Mouse (Mus musculus) left cerebral cortex, postnatal 25 days (tissue): ENCODE measurements around the gene Tex12. TPM values are rescaled to one million over a fixed set of nuclear protein-coding genes. Genes with fewer than 3 reads are reported as not detected.

Source experiments
- DNase-seq, 2 experiments: peaks; one replicate each; pipeline ENCODE4 v3.0.0; 2022; ENCODE audit warnings: low spot score in 2 of 2, mixed read lengths in 1 of 2
- intact Hi-C: fragments of 180-260 bp; cut with DNase I; formaldehyde crosslinking; loops from one replicate; pipeline ENCODE4 v1.15.1; 2025
- total RNA-seq, 2 experiments: library from RNA; stranded (reverse); gene quantifications; 2 replicates each; pipeline ENCODE4 v1.2.3; 2021

Gene Tex12
- total RNA-seq, result not detected

DNA sequence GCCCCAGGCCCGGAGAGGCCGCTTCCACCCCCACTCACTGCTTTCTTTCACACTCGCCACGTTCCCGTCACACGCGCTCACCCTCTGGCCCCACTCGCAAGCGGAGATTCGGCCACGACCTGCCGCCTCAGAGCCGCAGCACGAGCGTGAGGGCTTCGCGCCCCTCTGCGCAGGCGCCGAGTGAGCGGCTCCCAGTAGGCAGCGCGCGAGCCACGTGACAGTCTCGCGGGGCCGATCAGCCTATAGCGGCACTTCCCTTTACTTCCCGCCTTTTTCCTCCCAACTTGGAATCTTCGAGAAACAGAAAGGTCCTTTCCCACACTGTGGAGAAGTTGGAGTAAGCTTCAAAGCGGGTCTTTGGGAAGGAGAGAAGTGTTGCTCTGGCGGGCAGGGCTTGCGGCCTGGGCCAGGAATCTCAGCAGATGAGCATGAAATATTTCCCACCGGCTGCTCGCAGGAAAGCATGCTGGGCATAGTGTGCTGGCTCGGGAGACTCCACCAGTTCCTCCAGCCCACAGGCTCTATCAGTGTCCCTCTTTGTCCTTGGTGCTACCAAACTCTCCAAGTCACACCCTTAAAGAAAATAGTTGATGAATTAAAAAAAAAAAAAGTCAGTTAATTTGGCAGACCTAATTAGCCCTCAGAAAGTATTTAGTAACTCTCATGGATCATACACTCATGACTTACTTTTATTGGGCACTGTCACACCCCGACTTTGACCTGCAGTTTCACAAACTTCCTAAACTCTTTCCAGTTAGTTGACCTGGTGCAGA is at the start of gene Tex12:
Gene Tex12, minus strand, starts transcription at position 181 of the 773 bp plus-strand sequence.
- no peak for DNase-seq
- intact Hi-C loops, result no loop called here

DNA sequence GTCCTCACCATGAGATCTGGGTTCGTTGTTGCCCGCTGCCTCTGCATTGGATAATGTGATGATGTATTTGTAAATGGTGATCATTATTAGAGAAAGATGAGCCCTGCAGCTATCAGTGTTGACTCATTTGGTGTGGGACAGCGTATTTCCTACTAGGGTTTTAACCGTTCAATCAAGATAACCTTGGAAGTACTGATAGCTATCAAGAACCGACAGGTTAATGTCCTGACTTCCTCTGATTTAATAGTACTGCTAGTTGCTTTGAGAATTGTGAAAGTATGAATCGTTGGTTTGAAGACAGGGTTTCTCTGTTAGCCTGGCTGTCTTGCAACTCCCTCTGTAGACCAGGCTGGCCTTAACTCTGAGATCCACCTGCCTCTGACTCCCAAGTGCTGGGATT is 43.2 kb upstream of the Tex12 start:
- intact Hi-C loops, result no loop called here
- no peak for DNase-seq

DNA sequence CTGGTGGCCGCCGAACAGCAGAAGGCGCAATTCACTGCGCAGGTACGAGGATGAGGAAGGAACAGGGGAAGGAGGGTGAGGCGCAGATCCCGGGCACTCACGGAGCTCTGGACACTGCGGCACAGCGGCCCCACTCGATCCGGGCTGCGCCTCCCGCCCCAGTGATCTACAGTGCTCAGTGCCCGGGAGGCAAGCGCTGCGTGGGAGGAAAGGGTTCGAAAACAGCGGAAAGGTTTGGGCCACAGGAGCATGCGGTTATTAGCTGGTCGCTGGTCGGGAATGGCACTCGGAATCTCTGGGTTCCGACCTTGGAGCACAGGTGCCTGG is 42.8 kb upstream of the Tex12 start:
- intact Hi-C loops, result no loop called here
- no peak for DNase-seq

DNA sequence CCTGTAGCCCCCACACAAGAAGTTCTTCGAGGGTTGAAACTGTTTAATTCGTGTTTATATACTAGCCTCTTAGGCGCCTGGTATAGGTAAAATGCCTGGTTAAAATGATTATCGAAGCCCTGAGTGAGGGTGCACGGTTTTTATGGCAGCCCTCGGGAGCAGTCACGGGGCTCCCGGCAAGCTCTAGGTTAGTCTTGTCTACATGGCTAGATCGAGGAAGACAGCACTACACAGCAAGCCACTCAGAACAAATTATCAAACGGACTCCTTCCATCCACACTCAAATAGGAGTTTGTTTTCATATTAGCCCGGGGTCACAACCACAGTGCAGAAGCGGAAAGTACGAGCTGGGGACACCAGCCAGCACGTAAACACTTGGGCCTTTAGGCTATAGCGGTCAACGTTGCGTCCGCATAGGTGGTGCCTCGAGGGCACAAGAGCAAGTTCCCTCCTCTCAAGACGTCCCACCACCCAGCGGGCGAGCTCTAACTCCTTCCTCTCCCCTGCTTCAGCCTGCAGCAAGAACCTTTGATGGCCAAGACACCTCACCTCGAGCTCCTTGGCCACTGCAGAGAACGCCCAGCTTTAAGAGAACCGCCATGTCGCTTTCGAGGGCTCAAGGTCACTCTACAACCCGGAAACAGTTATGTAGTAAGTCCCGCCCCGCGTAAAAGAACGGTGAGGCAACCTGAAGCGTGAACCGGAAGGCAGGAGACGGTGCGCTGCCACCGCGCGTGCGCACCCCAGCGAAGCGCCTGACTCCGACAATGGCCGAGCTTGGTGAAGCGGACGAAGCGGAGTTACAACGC is 42.3 kb upstream of the Tex12 start, which contains the start of the genes Sdhd and Timm8b:
Gene Sdhd, minus strand, starts transcription at position 624 of the 809 bp plus-strand sequence.
Gene Timm8b, plus strand, starts transcription at position 722 of the 809 bp plus-strand sequence.
- intact Hi-C loops, result no loop called here
- peak; percentile 94 to 98 for DNase-seq

DNA sequence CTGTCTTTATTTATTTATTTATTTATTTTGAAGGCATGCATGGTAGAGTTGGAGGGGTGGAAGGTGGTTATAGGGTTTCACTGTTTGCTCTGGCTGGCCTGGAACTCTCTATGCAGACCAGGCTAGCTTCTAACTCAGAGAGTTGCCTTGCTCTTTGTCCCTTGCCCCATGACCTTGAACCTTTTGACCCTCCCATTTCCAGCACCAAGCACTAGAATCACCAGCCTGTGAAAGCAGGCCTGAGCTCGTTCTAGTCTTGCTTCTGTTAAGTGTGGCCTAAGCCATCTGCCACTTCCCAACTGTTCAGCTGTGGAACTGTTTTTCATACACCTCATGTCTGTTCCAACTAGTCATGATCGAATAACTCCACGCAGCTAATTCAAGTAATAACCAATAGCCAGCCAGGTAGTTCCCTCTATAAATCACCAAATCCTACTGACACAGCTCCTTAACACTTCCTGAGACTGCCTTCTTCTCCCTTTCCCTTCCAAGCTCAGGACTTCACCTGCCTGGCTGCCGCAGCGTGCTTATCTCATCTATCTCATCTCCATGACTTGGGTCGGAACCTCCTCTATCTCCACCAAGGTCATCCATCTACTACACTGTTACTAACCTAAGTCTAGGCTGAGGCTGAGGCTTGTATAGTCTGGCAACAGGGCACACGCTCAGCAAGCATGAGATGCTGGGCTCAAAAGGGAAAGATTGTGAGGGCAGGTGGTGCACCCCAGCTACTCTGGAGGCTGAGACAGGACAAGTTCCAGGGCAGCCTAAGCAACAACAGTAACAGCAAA is 41.1 kb upstream of the Tex12 start:
- no peak for DNase-seq
- intact Hi-C loops, result no loop called here

DNA sequence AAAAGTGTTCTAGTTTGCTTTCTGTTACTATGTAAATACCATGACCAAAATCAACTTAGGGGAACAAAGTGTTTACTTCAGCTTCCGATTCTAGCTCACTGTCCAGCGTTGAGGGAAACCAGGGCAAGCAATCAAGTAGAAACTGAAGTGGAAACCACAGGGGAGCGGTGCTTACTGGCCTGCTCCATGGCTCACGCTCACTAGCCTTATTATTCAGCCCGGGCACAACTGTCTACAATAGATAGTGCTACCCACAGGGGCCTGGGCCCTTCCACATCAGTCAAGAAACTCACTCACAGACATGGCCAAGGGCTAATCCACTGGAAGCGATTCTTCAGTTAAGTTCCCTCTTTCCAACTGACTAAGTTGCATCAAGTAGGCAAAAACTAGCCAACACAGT is 40.4 kb upstream of the Tex12 start:
- DNase-seq, result no peak
- intact Hi-C loops, result no loop called here

DNA sequence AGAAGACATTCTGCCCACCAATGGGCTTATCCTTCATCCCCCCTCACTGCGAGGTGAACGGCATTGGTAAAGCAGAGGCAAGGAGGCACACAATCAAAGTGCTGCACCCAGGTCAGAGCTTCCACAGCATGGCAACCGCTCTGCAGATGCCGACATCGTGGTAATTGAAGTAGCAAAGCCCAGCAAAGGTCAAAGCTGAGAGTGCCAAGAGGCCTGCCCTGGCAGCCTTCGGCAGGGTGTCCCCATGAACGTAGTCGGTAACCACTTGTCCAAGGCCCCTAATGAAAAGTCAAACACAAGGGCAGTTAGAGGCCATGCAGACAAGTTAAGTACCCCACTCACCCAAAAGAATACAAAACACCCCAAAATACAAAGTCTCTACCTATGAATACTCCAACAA is 35.8 kb upstream of the Tex12 start:
- no peak for DNase-seq
- intact Hi-C loops, result no loop called here

DNA sequence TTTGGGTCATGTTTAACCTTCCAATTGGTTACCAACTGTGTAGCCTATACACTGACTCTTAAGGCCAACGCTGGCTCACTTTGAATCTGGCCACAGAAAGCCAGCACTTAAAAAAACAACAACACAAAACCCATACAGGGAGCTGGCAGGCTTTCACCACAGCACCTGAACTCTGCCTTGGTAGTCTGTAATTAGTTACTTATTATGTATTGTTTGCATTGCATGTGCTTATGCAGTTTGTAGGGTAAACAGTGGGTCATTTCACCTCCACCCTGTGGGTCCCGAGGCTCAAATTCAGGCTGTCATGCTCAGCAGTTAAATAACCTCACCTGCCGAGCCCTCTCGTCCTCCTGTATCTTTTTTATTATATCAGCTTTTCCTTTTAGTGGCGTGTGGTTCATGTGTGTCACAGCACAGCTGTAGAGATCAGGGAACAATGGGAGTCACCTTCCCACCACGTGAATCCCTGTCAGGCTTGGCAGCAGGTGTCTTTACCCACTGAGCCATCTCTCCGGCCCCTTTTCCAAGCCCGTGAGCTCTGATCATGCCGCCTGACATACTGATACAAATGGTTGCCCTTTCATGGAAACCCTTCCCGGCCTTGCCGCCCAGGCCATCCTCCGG is 33.8 kb upstream of the Tex12 start:
- intact Hi-C loops, result loop anchor here (5.0 kb wide), 1 partner anchor 153 kb away; no protein-coding TSS in a partner anchor

DNA sequence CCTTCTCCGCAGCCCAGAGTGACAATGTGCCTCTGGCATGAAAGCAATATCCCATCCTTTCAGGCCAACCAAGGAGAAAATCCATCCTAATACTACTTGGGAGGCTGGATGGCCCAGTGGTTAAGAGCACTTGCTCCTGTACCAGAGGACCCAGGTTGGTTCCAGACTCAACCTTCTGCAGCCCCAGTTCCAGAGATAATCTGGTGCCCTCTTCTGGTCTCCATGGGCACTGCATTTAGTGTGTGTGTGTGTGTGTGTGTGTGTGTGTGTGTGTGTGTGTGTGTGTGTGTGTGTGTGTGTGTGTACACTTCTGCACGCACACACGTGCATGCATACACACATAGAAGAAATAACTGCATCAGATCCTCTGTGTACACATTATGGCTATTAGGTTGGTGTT is 32.4 kb upstream of the Tex12 start:
- intact Hi-C loops, result loop anchor here (5.0 kb wide), 1 partner anchor 151 kb away; no protein-coding TSS in a partner anchor
- no peak for DNase-seq

More for the DNA sequence above, 33.8 kb upstream of the Tex12 start:
- DNase-seq, result no peak

DNA sequence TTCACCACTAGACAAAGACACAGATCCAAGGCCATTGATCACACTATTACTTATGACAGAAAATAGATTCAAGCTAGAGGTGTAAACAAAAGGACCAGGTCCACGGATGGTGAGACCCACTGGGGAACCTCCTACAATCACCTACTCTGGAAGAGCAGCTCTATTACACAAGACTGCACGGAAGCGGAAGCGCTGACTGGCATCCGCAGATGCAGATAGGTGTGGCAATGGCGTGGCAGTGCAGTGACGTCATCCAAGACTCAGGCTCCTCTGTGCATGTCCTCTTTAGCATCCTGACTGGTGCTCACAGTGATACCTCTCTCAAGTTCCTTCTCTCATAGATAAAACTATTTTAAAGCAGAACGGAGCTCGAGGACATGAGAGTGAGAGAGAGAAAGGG is 31.8 kb upstream of the Tex12 start:
- intact Hi-C loops, result loop anchor here (5.0 kb wide), 1 partner anchor 151 kb away; no protein-coding TSS in a partner anchor
- no peak for DNase-seq

DNA sequence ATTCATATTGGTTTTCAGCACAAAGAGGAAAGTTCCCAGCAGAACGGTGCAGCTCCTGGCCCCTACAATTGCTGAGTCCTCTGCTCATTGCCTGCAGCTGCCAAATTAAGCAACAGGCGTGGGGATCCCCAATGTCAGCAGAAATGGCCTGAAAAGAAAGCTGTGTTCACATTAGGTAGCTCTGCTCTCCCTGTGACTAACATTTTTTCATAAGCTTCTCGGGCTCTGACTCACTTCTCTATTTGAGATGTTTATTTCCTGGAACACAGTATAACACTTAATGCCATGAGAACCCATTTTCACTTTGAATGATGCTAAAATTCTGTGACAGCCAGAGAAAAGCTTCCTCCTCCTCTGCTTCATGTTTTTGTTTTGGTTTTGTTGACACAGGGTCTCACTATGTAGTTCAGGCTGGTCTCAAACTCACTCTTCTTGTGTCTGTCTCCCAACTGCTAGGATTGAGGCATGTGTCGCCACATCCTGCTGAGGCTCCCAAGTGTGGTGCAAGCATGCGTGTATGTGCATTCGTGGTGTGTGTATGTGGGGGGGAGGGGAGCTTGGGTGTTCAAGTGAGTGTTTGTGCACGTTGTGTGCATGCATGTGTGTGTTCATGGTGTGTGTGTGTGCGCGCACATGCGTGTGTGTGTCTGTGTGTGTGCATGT is 29.9 kb upstream of the Tex12 start:
- no peak for DNase-seq
- intact Hi-C loops, result loop anchor here (5.0 kb wide), 1 partner anchor 149 kb away; no protein-coding TSS in a partner anchor

DNA sequence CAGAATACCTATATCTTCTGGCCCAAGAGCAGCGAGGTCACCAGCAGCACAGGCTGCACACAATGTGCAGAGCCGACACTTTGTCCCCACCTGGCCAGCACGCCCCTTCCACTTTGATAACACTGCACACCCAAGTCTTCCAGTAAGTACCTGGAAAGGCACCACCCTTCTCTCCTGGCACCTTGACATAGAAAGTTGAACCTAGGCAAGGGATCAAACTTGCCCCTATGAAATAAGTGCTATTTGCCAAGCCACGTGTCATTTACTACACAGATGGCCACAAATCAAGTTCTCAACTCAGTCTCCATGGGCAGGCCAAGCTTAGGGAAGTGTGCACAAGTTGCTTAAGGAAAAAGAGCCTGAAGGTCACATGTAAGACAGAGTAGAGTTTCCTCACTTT is 25.8 kb upstream of the Tex12 start:
- DNase-seq, result no peak
- intact Hi-C loops, result no loop called here

DNA sequence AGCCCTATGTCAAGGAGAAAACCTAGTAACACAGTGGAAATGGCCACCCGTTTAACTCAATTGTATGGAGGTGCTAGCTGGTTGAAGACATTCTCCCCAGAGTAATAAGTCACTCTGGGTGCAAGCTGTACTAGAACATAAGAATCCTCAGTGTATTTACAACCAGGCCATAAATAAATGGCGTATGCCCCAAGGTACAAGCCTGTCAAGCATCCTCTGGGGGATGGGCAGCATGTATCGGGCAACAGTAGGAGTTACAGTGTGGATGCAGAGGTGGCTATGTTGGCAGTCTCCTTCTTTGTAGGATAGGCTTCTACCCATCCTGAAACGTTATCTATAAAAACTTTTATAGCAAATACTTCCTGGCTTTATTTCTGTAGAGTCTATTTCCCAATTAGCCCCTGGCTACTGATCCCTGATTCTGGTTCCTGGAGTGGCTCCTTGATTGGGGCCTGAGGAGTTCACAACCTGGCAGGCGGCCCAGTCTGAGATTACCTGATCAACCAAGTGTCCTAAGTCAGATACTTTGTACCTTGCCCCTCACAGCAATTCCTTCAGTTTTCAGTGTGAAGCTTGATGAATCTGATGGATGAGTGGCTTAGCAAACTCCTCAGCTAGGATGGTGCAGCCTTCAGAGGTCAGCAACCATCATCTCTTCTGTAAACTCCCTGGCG is 24.2 kb upstream of the Tex12 start:
- intact Hi-C loops, result no loop called here
- no peak for DNase-seq

DNA sequence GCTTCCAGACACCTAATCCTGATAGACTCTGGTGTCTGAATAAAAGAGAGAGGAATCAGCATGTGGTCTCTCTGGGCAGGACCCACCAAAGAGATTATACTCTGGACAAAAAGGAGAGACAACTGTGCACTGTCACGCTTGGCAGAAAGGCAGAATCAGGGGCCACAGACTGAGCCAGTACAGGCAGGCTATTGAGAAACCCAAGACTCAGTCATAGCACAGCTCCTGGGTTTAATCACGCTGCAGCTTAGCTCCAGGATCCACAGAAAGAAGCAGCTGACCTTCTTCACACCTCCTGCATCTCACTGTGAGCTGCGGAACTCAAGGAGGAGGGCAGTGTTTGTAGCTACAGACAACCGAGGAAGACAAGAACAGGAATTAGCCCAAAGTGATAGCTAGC is 19.2 kb upstream of the Tex12 start:
- intact Hi-C loops, result no loop called here

DNA sequence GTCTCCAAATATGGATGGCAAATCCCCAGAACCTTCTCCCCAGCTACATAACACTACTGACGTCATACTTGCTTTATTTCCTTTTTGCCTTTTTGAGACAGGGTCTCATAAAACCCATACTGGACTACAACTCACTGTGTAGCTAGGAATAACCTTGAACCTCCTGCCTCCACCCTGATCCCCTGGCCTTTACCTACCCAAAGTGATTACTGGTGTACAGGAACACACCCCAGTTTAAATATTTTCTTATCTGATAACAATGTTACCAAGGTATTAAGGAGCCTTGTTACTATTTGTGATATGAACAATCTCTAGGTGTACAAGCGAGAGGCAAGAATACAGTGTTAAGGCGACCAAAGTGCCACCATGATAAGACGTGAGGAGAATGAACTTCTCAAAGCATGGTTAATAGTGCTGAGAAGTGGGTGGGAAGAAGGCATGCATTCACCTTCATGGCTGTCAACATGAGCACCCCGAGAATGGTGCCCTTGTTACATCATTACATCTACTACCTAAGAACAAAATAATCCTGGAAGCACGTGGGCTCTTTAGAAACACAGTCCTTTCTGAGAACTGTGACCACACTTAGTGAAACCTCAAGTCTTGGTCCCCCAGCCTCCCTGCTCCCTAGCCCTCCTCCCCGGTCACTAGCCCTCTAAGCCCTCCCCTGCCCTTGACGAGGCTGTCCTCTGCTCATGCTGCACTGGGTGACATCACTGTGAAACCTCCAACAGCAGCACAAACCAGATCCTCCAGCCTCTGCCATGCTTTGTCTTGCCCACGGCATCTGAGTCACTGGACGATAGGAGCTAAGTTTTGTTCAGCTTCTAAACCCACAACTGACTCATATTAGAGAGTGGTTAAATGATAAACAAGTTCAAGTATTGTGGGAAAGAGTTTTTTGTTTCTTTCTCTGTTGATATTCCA is 8.7 kb upstream of the Tex12 start:
- no peak for DNase-seq
- intact Hi-C loops, result no loop called here

More for the DNA sequence above, 19.2 kb upstream of the Tex12 start:
- no peak for DNase-seq

DNA sequence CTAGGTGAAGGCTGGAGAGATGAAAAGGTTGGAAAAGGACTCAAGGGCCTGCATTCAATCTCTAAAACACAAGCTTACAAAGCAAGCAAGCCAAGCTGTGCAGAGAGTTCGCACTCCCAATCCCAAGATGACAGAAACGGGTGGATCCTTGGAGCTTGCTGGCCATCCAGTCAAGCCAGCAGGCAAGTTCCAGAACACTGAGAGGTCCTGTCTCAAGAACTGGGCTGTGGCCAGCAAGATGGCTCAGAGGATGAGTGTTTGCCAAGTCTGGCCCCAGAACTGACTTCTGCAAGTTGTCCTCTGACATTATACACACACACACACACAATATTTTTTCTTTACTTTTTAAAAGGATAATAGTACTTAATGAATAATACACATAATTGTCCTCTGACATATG is 6.8 kb upstream of the Tex12 start:
- intact Hi-C loops, result no loop called here
- no peak for DNase-seq

DNA sequence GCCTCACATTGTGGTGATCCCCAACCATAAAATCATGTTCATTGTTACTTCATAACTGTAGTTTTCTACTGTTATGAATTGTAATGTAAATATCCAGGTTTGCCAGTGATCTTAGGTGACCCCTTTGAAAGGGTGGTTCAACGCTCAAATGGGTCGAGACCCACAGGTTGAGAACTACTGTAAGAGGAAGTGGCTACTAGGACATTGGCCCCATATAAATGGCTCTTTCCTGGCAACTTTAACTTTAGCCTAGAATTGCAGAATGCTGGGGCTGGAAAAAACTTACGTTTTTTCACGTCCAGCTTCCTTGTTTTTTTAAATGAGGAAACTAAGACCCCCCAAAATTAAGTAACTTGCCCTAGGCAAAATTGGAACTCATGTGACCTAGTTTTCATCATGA is 6.2 kb upstream of the Tex12 start:
- intact Hi-C loops, result no loop called here
- DNase-seq, result no peak

DNA sequence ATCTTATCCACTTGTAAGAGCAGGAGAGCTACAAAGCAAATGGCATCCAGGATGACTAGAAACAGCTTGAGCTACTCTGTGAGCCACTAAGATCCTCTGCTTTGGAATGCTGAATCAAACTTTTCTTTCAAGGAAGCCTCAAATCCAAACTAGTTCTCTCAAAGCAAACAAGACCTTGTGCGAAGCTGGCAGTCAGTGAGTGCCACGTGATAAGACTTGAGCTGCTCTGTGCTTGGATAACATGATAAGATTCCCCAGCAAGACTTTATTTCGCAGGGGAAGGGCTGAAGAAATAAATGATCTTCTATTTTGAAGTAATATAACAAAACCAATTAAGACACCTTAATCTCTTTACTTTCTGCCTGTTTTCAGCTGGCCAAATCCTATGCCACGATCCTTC is 4.8 kb upstream of the Tex12 start:
- intact Hi-C loops, result no loop called here

More for the DNA sequence above, 4.8 kb upstream of the Tex12 start:
- no peak for DNase-seq
